Mouse (Mus musculus): ENCODE data around the gene Msh3.

The Msh3 gene

GRCm38 (mm10) chr13:92274274-92275198 lies 80.3 kb downstream of the Msh3 start:
- in situ Hi-C loops (cut with MboI; ENCODE audit: low pct_unique_long_range_greater_than_20kb in 1 of 2, low sequenced_read_pairs in 2 of 2, unreplicated experiment in 1 of 2), result no loop called here

- in situ Hi-C loops (cut with MboI; ENCODE audit: low pct_unique_long_range_greater_than_20kb in 1 of 2, low sequenced_read_pairs in 2 of 2, unreplicated experiment in 1 of 2), result no loop called here
These were observed 87.7 kb downstream of the Msh3 start for GRCm38 (mm10) chr13:92267076-92267475.

GRCm38 (mm10) chr13:92263566-92263965 lies 91.2 kb downstream of the Msh3 start:
- in situ Hi-C loops (cut with MboI; ENCODE audit: low pct_unique_long_range_greater_than_20kb in 1 of 2, low sequenced_read_pairs in 2 of 2, unreplicated experiment in 1 of 2), result no loop called here

- in situ Hi-C loops (cut with MboI; ENCODE audit: low pct_unique_long_range_greater_than_20kb in 1 of 2, low sequenced_read_pairs in 2 of 2, unreplicated experiment in 1 of 2), result no loop called here
These were observed 93.5 kb downstream of the Msh3 start for GRCm38 (mm10) chr13:92261329-92261728.

GRCm38 (mm10) chr13:92255480-92255879 lies 99.3 kb downstream of the Msh3 start:
- in situ Hi-C loops (cut with MboI; ENCODE audit: low pct_unique_long_range_greater_than_20kb in 1 of 2, low sequenced_read_pairs in 2 of 2, unreplicated experiment in 1 of 2), result no loop called here

- in situ Hi-C loops (cut with MboI; ENCODE audit: low pct_unique_long_range_greater_than_20kb in 1 of 2, low sequenced_read_pairs in 2 of 2, unreplicated experiment in 1 of 2), result no loop called here
These were observed 101.0 kb downstream of the Msh3 start for GRCm38 (mm10) chr13:92253850-92254249.

GRCm38 (mm10) chr13:92252331-92252730 lies 102.5 kb downstream of the Msh3 start:
- in situ Hi-C loops (cut with MboI; ENCODE audit: low pct_unique_long_range_greater_than_20kb in 1 of 2, low sequenced_read_pairs in 2 of 2, unreplicated experiment in 1 of 2), result no loop called here

- in situ Hi-C loops (cut with MboI; ENCODE audit: low pct_unique_long_range_greater_than_20kb in 1 of 2, low sequenced_read_pairs in 2 of 2, unreplicated experiment in 1 of 2), result no loop called here
These were observed 107.2 kb downstream of the Msh3 start for GRCm38 (mm10) chr13:92247576-92247975.

GRCm38 (mm10) chr13:92246966-92247365 lies 107.8 kb downstream of the Msh3 start:
- in situ Hi-C loops (cut with MboI; ENCODE audit: low pct_unique_long_range_greater_than_20kb in 1 of 2, low sequenced_read_pairs in 2 of 2, unreplicated experiment in 1 of 2), result no loop called here

- in situ Hi-C loops (cut with MboI; ENCODE audit: low pct_unique_long_range_greater_than_20kb in 1 of 2, low sequenced_read_pairs in 2 of 2, unreplicated experiment in 1 of 2), result no loop called here
These were observed 110.1 kb downstream of the Msh3 start for GRCm38 (mm10) chr13:92244731-92245130.

GRCm38 (mm10) chr13:92241426-92241825 lies 113.4 kb downstream of the Msh3 start:
- in situ Hi-C loops (cut with MboI; ENCODE audit: low pct_unique_long_range_greater_than_20kb in 1 of 2, low sequenced_read_pairs in 2 of 2, unreplicated experiment in 1 of 2), result no loop called here

- in situ Hi-C loops (cut with MboI; ENCODE audit: low pct_unique_long_range_greater_than_20kb in 1 of 2, low sequenced_read_pairs in 2 of 2, unreplicated experiment in 1 of 2), result no loop called here
These were observed 116.9 kb downstream of the Msh3 start for GRCm38 (mm10) chr13:92237887-92238286.

- in situ Hi-C loops (cut with MboI; ENCODE audit: low pct_unique_long_range_greater_than_20kb in 1 of 2, low sequenced_read_pairs in 2 of 2, unreplicated experiment in 1 of 2), result no loop called here
These were observed 117.8 kb downstream of the Msh3 start for GRCm38 (mm10) chr13:92237016-92237415.

- in situ Hi-C loops (cut with MboI; ENCODE audit: low pct_unique_long_range_greater_than_20kb in 1 of 2, low sequenced_read_pairs in 2 of 2, unreplicated experiment in 1 of 2), result no loop called here
These were observed 122.5 kb downstream of the Msh3 start for GRCm38 (mm10) chr13:92232076-92232938.

- in situ Hi-C loops (cut with MboI; ENCODE audit: low pct_unique_long_range_greater_than_20kb in 1 of 2, low sequenced_read_pairs in 2 of 2, unreplicated experiment in 1 of 2), result no loop called here
These were observed 126.8 kb downstream of the Msh3 start for GRCm38 (mm10) chr13:92228037-92228436.

- in situ Hi-C loops (cut with MboI; ENCODE audit: low pct_unique_long_range_greater_than_20kb in 1 of 2, low sequenced_read_pairs in 2 of 2, unreplicated experiment in 1 of 2), result no loop called here
These were observed 131.2 kb downstream of the Msh3 start for GRCm38 (mm10) chr13:92223567-92223966.

GRCm38 (mm10) chr13:92222763-92223162 lies 132.0 kb downstream of the Msh3 start:
- in situ Hi-C loops (cut with MboI; ENCODE audit: low pct_unique_long_range_greater_than_20kb in 1 of 2, low sequenced_read_pairs in 2 of 2, unreplicated experiment in 1 of 2), result no loop called here

GRCm38 (mm10) chr13:92219774-92220173 lies 135.0 kb downstream of the Msh3 start:
- in situ Hi-C loops (cut with MboI; ENCODE audit: low pct_unique_long_range_greater_than_20kb in 1 of 2, low sequenced_read_pairs in 2 of 2, unreplicated experiment in 1 of 2), result no loop called here

GRCm38 (mm10) chr13:92217216-92217615 lies 137.6 kb downstream of the Msh3 start:
- in situ Hi-C loops (cut with MboI; ENCODE audit: low pct_unique_long_range_greater_than_20kb in 1 of 2, low sequenced_read_pairs in 2 of 2, unreplicated experiment in 1 of 2), result no loop called here
